Mouse (Mus musculus): ENCODE data around the gene Zfp36. TPM values are rescaled to one million over a fixed set of nuclear protein-coding genes. Genes with fewer than 3 reads are reported as not detected.
A peak's percentile ranks its signal among the peaks of the same experiment; 100 is the strongest.

Gene Zfp36
- polyA plus RNA-seq, 1 experiment from 2014 or later: 5.1 TPM

DNA sequence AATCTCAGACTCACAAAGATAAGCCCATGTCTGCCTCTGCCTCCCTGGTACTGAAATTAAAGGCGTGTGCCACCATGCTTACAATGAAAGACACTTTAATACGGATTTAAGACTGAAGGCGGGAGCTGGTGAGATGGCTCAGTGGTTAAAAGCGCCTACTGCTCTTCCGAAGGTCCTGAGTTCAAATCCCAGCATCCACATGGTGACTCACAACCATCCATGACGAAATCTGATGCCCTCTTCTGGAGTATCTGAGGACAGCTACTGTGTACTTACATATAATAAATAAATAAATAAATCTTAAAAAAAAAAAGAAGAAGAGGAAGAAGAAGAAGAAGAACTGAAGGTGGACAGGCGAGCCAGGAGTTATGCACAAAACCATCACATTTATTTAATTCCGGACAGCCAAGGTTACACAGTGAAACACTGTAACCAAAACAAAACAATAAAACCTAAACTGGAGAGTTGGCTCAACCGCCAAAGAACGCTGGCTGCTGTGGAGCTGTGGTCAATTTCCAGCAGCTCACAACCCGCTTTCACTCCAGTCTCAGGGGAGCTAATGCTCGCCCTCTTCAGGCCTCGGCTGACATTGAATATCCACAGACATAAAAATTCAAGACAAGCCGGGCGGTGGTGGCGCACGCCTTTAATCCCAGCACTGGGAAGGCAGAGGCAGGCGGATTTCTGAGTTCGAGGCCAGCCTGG lies 40.7 kb downstream of the Zfp36 start:
- Histone ChIP-seq H3K36me3 (ENCODE audit: control insufficient read depth, insufficient read depth, low read length) (no peaks in the 10 kb centered on the region), H3K4me3 (ENCODE audit: low read depth, low read length) (peak overlapping the region; percentile 97), H3K9ac (ENCODE audit: low read length) (peak overlapping the region; percentile 95), H3K4me2 (ENCODE audit: low read depth) (peak overlapping the region; percentile 62), H3K4me1 (ENCODE audit: control insufficient read depth, insufficient read depth, low read length) (0 out of 2 replicates have a peak, but pooled peaks cover 6% of the 10 kb centered on the region), H3K9me3 (ENCODE audit: control insufficient read depth, low read length) (no peaks in the 10 kb centered on the region), H3K27me3 (ENCODE audit: control insufficient read depth, insufficient read depth, low read length) (no peaks in the 10 kb centered on the region), H3K27ac (ENCODE audit: low read depth, low read length) (peak overlapping the region; percentile 76; the same call in 1 of the 2 replicates)
- 0 out of 2 replicates have a peak, but pooled peaks have one; percentile 1 for ATAC-seq (ENCODE audit: insufficient read depth, low FRiP score, low TSS enrichment)
- peak; percentile 49 for DNase-seq (ENCODE audit: low spot score)
- 82% methylated on average over 19 of the region's 19 CpGs for WGBS

DNA sequence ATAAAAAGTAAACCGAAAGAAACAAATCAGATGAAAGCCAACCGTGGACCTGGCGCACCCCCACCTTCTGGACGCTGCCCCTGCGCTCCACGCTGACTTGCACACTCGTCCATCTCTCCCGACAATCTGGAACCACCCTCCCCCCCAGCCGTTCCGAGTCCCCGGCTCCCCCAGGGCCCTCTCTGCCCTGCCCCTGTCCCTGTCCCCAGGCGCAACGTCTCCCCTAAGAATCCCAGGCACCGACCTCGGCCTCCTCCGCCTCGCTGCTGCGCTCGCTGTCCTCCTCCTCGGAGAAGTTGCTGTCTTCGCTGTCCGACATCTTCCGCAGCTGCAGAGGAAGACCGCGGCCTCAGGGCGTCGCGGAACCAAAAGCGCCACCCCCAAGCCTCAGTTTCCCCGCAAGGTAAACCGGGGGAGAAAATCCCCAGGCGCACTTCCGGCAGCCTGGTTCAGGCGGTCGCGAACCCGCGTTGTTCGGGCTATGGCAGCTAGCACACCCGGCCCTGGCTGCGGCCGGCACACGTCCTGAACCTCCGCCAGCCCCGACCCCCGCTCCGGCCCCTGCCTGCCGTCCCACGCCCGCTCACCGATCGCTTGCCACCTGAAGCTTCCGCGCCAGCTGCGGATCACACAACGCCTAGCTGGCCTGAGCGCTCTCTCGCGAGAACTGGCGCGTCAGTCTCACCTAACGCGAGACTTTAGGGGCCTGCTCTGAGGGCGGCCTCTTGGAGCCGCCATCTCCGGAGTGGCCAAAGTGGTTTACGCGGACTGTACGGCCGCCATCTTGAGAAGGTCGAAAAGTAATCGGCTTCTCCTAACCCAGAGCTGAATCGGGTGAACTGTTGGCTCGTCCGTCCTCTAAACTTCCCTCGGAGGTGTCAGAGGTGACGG lies 41.7 kb downstream of the Zfp36 start, which contains the start of gene Supt5:
Supt5 (minus strand) TSS at position 639 of the 891 bp plus-strand sequence.
- H3K27me3 ChIP-seq (ENCODE audit: control insufficient read depth, insufficient read depth, low read length): no peaks in the 10 kb centered on the region
- ATAC-seq (ENCODE audit: insufficient read depth, low FRiP score, low TSS enrichment) (peak; percentile 97), DNase-seq (ENCODE audit: low spot score) (peak; percentile 98)
- H3K4me3 ChIP-seq (ENCODE audit: low read depth, low read length): peak within 1 kb of the TSS; percentile 97
- H3K36me3 ChIP-seq (ENCODE audit: control insufficient read depth, insufficient read depth, low read length): no peaks in the 10 kb centered on the region
- under 1% methylated on average over 77 of the region's 77 CpGs for WGBS
- 0 out of 2 replicates have a peak, but pooled peaks cover 6% of the 10 kb centered on the region for H3K4me1 ChIP-seq (ENCODE audit: control insufficient read depth, insufficient read depth, low read length)
- peak within 1 kb of the TSS; percentile 76; the same call in 1 of the 2 replicates for H3K27ac ChIP-seq (ENCODE audit: low read depth, low read length)
- peak within 1 kb of the TSS; percentile 95 for H3K9ac ChIP-seq (ENCODE audit: low read length)
- H3K9me3 ChIP-seq (ENCODE audit: control insufficient read depth, low read length): no peaks in the 10 kb centered on the region
- peak within 1 kb of the TSS; percentile 62 for H3K4me2 ChIP-seq (ENCODE audit: low read depth)

DNA sequence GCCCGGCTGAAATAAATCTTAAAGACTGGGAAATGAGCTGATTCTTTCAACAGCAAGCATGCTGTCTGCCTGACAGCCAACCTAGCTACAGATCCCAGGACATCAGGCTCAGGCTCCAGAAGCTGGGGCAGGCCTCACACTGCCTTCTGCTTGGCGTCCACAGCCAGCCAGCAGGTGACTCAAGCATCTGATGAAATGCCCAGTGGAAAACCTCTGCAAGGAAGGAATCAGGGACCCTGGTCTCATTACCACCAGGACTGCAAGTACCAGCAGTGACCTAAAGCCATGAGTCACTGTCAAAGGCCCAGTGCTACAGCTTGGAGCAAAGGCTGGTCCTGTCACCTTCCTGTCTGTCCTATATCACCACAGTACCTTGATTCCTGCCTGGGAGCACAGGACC lies 44.6 kb downstream of the Zfp36 start:
- DNase-seq (ENCODE audit: low spot score) (no peak), ATAC-seq (ENCODE audit: insufficient read depth, low FRiP score, low TSS enrichment) (no peak)
- no peak overlapping the region for H3K4me3 ChIP-seq (ENCODE audit: low read depth, low read length)
- H3K9me3 ChIP-seq (ENCODE audit: control insufficient read depth, low read length): no peaks in the 10 kb centered on the region
- peaks cover 1% of the 10 kb centered on the region; the same call in 1 of the 2 replicates for H3K36me3 ChIP-seq (ENCODE audit: control insufficient read depth, insufficient read depth, low read length)
- 0 out of 2 replicates have a peak, but pooled peaks cover 6% of the 10 kb centered on the region for H3K4me1 ChIP-seq (ENCODE audit: control insufficient read depth, insufficient read depth, low read length)
- no peak overlapping the region for H3K27ac ChIP-seq (ENCODE audit: low read depth, low read length)
- no peaks in the 10 kb centered on the region for H3K27me3 ChIP-seq (ENCODE audit: control insufficient read depth, insufficient read depth, low read length)
- H3K4me2 ChIP-seq (ENCODE audit: low read depth): no peak overlapping the region
- WGBS: 100% methylated on average over 2 of the region's 2 CpGs
- H3K9ac ChIP-seq (ENCODE audit: low read length): no peak overlapping the region

DNA sequence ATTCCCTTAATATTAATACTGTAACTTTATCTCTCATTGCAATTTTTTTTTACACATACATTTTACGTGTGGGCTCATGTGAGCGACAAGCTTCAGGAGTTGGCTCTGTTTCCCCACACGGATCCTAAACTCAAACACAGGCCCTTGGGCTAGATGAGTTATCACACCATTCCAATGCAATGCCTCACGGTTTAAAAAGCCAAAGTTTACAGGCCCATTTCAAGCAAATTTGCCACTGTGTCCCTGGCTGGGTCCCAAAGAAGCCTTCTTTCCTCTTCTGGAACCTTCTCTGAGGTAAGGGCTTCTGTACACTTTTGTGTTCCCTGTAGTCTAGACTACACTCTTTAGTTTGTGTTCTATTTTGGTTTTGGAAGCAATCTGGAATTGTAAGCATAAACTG lies 45.5 kb downstream of the Zfp36 start:
- H3K9me3 ChIP-seq (ENCODE audit: control insufficient read depth, low read length): no peaks in the 10 kb centered on the region
- 94% methylated on average over 4 of the region's 4 CpGs for WGBS
- DNase-seq (ENCODE audit: low spot score) (no peak), ATAC-seq (ENCODE audit: insufficient read depth, low FRiP score, low TSS enrichment) (no peak)
- peaks cover 4% of the 10 kb centered on the region; the same call in 1 of the 2 replicates for H3K36me3 ChIP-seq (ENCODE audit: control insufficient read depth, insufficient read depth, low read length)
- H3K4me1 ChIP-seq (ENCODE audit: control insufficient read depth, insufficient read depth, low read length): 0 out of 2 replicates have a peak, but pooled peaks cover 6% of the 10 kb centered on the region
- H3K4me3 ChIP-seq (ENCODE audit: low read depth, low read length): no peak overlapping the region
- H3K27ac ChIP-seq (ENCODE audit: low read depth, low read length): no peak overlapping the region
- H3K27me3 ChIP-seq (ENCODE audit: control insufficient read depth, insufficient read depth, low read length): no peaks in the 10 kb centered on the region
- H3K4me2 ChIP-seq (ENCODE audit: low read depth): no peak overlapping the region
- H3K9ac ChIP-seq (ENCODE audit: low read length): no peak overlapping the region

DNA sequence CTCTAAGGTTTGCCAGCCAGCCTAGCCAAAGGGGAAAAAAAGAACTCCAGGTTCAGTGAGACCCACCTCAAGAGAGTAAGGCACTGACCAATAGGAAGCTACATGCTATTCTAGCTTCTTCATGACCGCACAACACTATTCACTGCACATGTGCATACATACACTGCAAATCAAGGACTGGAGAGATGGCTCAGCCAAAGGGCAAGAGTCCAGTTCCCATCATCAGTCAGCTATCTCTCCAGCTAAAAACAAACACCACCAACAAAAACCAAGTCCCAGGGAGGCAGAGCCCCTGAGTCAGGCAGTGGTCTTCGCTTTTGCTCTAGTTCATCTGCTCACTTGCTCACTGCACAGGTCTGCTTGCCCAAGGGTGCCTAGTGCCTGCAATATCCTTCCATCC lies 51.8 kb downstream of the Zfp36 start:
- Histone ChIP-seq H3K4me2 (ENCODE audit: low read depth) (no peak overlapping the region), H3K4me3 (ENCODE audit: low read depth, low read length) (no peak overlapping the region), H3K4me1 (ENCODE audit: control insufficient read depth, insufficient read depth, low read length) (no peaks in the 10 kb centered on the region), H3K36me3 (ENCODE audit: control insufficient read depth, insufficient read depth, low read length) (peaks cover 25% of the 10 kb centered on the region), H3K27ac (ENCODE audit: low read depth, low read length) (no peak overlapping the region), H3K27me3 (ENCODE audit: control insufficient read depth, insufficient read depth, low read length) (no peaks in the 10 kb centered on the region), H3K9ac (ENCODE audit: low read length) (no peak overlapping the region), H3K9me3 (ENCODE audit: control insufficient read depth, low read length) (no peaks in the 10 kb centered on the region)
- no peak for DNase-seq (ENCODE audit: low spot score)
- no peak for ATAC-seq (ENCODE audit: insufficient read depth, low FRiP score, low TSS enrichment)
- WGBS: 92% methylated on average over 2 of the region's 2 CpGs

Other genes starting within 250 kb of the Zfp36 start
- 38.1 and 38.6 TPM in 2 replicates for gene Fbl, start 210.5 kb downstream of the Zfp36 start, polyA plus RNA-seq (2014; fragmentation: Nextera tagmentation; extraction: Ambion mirVana)
- 19.5 and 19.6 TPM in 2 replicates for gene Dyrk1b, start 200.8 kb downstream of the Zfp36 start, polyA plus RNA-seq (2014; fragmentation: Nextera tagmentation; extraction: Ambion mirVana)
- 17.6 and 18.3 TPM in 2 replicates for gene Eid2, start 112.4 kb downstream of the Zfp36 start, polyA plus RNA-seq (2014; fragmentation: Nextera tagmentation; extraction: Ambion mirVana)
- gene Eid2b, start 102.5 kb downstream of the Zfp36 start, polyA plus RNA-seq (2014; fragmentation: Nextera tagmentation; extraction: Ambion mirVana): 17.1 and 19.0 TPM in 2 replicates
- gene Selenov, start 89.1 kb downstream of the Zfp36 start, polyA plus RNA-seq (2014; fragmentation: Nextera tagmentation; extraction: Ambion mirVana): 0.45 and 0.66 TPM in 2 replicates
- gene Dll3, start 78.0 kb downstream of the Zfp36 start, polyA plus RNA-seq (2014; fragmentation: Nextera tagmentation; extraction: Ambion mirVana): 69.8 and 79.0 TPM in 2 replicates
- 199 and 219 TPM in 2 replicates for gene Timm50, start 68.2 kb downstream of the Zfp36 start, polyA plus RNA-seq (2014; fragmentation: Nextera tagmentation; extraction: Ambion mirVana)
- gene Supt5, start 41.5 kb downstream of the Zfp36 start, polyA plus RNA-seq (2014; fragmentation: Nextera tagmentation; extraction: Ambion mirVana): 89.7 and 101 TPM in 2 replicates
- 780 and 827 TPM in 2 replicates for gene Rps16, start 29.6 kb downstream of the Zfp36 start, polyA plus RNA-seq (2014; fragmentation: Nextera tagmentation; extraction: Ambion mirVana)
- 50.5 and 54.5 TPM in 2 replicates for gene Plekhg2, start 7.7 kb downstream of the Zfp36 start, polyA plus RNA-seq (2014; fragmentation: Nextera tagmentation; extraction: Ambion mirVana)
- 45.8 and 48.8 TPM in 2 replicates for gene Med29, start 12.5 kb upstream of the Zfp36 start, polyA plus RNA-seq (2014; fragmentation: Nextera tagmentation; extraction: Ambion mirVana)
- 71.7 and 78.0 TPM in 2 replicates for gene Paf1, start 12.7 kb upstream of the Zfp36 start, polyA plus RNA-seq (2014; fragmentation: Nextera tagmentation; extraction: Ambion mirVana)
- 6.5 and 7.4 TPM in 2 replicates for gene Gmfg, start 57.2 kb upstream of the Zfp36 start, polyA plus RNA-seq (2014; fragmentation: Nextera tagmentation; extraction: Ambion mirVana)
- gene Lrfn1, start 71.7 kb upstream of the Zfp36 start, polyA plus RNA-seq (2014; fragmentation: Nextera tagmentation; extraction: Ambion mirVana): 7.6 and 9.9 TPM in 2 replicates
- gene Ifnl2, start 130.2 kb upstream of the Zfp36 start, polyA plus RNA-seq (2014; fragmentation: Nextera tagmentation; extraction: Ambion mirVana): not detected in 2 replicates
- gene Ifnl3, start 142.6 kb upstream of the Zfp36 start, polyA plus RNA-seq (2014; fragmentation: Nextera tagmentation; extraction: Ambion mirVana): not detected in 2 replicates
- not detected in 2 replicates for gene Sycn, start 160.6 kb upstream of the Zfp36 start, polyA plus RNA-seq (2014; fragmentation: Nextera tagmentation; extraction: Ambion mirVana)
- gene Nccrp1, start 167.0 kb upstream of the Zfp36 start, polyA plus RNA-seq (2014; fragmentation: Nextera tagmentation; extraction: Ambion mirVana): 0.15 TPM in 1 of 2 replicates, not detected in the other
- 37.8 and 39.5 TPM in 2 replicates for gene Samd4b, start 217.9 kb upstream of the Zfp36 start, polyA plus RNA-seq (2014; fragmentation: Nextera tagmentation; extraction: Ambion mirVana)
- 31.1 and 33.9 TPM in 2 replicates for gene Pak4, start 217.9 kb upstream of the Zfp36 start, polyA plus RNA-seq (2014; fragmentation: Nextera tagmentation; extraction: Ambion mirVana)